Mouse (Mus musculus) liver, embryonic 16.5 days (tissue): ENCODE data around the gene Olfr1113. TPM values are rescaled to one million over a fixed set of nuclear protein-coding genes. Genes with fewer than 3 reads are reported as not detected.
"Not testable (repeated sequence)": the region's sequence is repeated elsewhere in the genome, so short reads cannot be mapped to it uniquely, and the experiment has no call there.

Source experiments
- ATAC-seq: fragments of 200-750 bp; cut with Nextera tagmentation; 2 replicates; pipeline ENCODE4 v1.8.0; 2017; ENCODE audit warnings: low read depth, mild to moderate bottlenecking, moderate number of reproducible peaks, moderate library complexity
- H3K27ac ChIP-seq: fragments of 300-500 bp; sonication (generic); 2 replicates; pipeline ENCODE4 v1.5.1; 2014; ENCODE audit warnings: mild to moderate bottlenecking, low read length
- H3K27me3 ChIP-seq: fragments of 300-500 bp; sonication (generic); 2 replicates; pipeline ENCODE4 v1.6.1; 2014; ENCODE audit warnings: low read depth, low read length, mixed read lengths; ENCODE audit not compliant: control insufficient read depth, insufficient read depth
- H3K36me3 ChIP-seq: fragments of 300-500 bp; sonication (generic); 2 replicates; pipeline ENCODE4 v1.6.1; 2014; ENCODE audit warnings: mild to moderate bottlenecking; ENCODE audit not compliant: control insufficient read depth, insufficient read depth
- H3K4me1 ChIP-seq: fragments of 300-500 bp; sonication (generic); 2 replicates; pipeline ENCODE4 v1.6.1; 2014; ENCODE audit warnings: low read depth, low read length, mixed read lengths; ENCODE audit not compliant: control insufficient read depth
- H3K4me2 ChIP-seq: fragments of 300-500 bp; sonication (generic); 2 replicates; pipeline ENCODE4 v1.6.1; 2014; ENCODE audit warnings: low read depth, low read length, mixed read lengths
- H3K4me3 ChIP-seq: fragments of 300-500 bp; sonication (generic); 2 replicates; pipeline ENCODE4 v1.5.1; 2014; ENCODE audit warnings: low read depth, mild to moderate bottlenecking, low read length
- H3K9ac ChIP-seq: fragments of 300-500 bp; sonication (generic); 2 replicates; pipeline ENCODE4 v1.6.1; 2014; ENCODE audit warnings: low read depth, low read length
- H3K9me3 ChIP-seq: fragments of 300-500 bp; sonication (generic); replicated peaks from 2 replicates; pipeline ENCODE4 v1.6.1; 2016; ENCODE audit warnings: low read length; ENCODE audit not compliant: control insufficient read depth
- WGBS: fragments of 180-500 bp; shearing (Covaris S2); extraction: QIAGEN DNeasy Blood & Tissue Kit; methylation state at CpG from one replicate; pipeline ENCODE4 v1.1.7; 2014; ENCODE audit not compliant: insufficient replicate concordance; 5-methylcytosine and 5-hydroxymethylcytosine counted together
- microRNA-seq: library from miRNA; unstranded; fragments of <30 nt; microRNA quantifications from one replicate; pipeline ENCODE4, GENCODE M21; 2016
- polyA plus RNA-seq: library from polyadenylated mRNA; unstranded; fragments of >200 nt; fragmentation: Nextera tagmentation; extraction: Ambion mirVana; gene quantifications from 2 replicates; pipeline ENCODE4 v1.2.1, GENCODE M21; 2015

Olfr1113 gene
- not detected in 2 replicates for polyA plus RNA-seq

DNA sequence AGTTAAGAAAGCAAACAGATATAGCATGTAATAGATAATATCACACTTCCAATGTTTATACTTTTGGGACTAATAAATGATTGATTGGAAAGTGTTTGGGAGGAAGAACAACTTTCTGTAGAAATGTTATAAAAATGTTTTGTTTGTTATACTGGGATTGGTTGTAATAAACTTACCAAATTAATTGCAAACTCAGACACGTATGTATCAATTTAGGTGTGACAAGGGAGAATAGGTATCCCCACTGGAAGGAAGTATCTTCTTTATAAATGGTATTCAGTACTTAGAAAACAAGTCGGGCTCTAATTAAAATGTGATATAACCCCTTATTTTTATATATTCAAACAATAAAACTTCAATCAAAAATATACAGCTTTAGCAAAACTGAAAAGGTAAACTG lies at the start of gene Olfr1113:
TSS of gene Olfr1113 (plus strand) at position 301 of the 400 bp plus-strand sequence.
- no peaks in the 10 kb centered on the region; the same call in 1 of the 2 replicates for H3K9me3 ChIP-seq
- no peak within 1 kb of the TSS for H3K27ac ChIP-seq
- no peak within 1 kb of the TSS for H3K4me2 ChIP-seq
- no peaks in the 10 kb centered on the region for H3K27me3 ChIP-seq
- H3K4me3 ChIP-seq = no peak within 1 kb of the TSS
- H3K36me3 ChIP-seq = no peaks in the 10 kb centered on the region
- no peak within 1 kb of the TSS for H3K9ac ChIP-seq
- ATAC-seq = no peak
- WGBS = 54% methylated on average over 2 of the region's 2 CpGs
- H3K4me1 ChIP-seq = no peaks in the 10 kb centered on the region

DNA sequence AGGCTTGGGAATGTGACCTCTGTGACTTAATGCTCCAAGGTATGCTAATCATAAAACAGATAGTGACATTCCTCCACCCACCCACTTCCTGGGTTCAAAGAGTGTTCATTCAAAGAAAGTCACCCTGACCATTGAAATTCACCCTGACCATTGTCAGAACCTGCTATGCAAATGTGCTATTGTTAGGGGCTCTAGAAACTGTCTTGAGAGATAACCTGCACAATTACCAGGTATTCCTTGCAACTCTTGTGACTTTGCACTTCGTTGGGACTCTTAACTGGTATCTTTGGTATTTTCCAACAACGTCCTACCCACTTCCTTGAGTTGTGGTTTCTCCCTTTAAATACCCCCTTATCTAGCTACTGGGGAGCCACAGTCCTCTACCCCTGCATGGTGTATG lies 41.0 kb upstream of the Olfr1113 start:
- H3K4me2 ChIP-seq, ATAC-seq: not testable (repeated sequence)
- WGBS = 42% methylated on average over 2 of the region's 2 CpGs

DNA sequence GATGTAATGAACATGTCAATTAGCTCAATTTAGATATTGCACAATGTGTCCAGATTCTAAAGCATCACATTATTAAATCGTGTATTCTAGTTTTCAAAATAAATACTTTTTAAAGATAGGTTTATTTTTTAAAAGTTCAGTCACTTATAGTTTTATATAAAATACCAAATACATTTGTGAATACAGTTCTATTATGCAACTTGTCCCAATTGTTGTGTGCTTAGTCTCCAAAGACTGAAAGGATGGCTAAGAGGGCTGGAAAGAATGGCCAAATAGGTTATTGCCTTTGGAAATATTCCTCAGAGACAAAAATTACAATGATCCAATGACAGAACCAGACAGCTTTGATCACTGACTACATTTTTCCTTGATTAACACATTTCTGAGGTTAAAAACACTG lies 21.3 kb upstream of the Olfr1113 start, which contains the start of gene Olfr1112:
TSS of gene Olfr1112 (plus strand) at position 301 of the 400 bp plus-strand sequence.
- H3K4me2 ChIP-seq = no peak within 1 kb of the TSS
- H3K4me3 ChIP-seq = no peak within 1 kb of the TSS
- no peaks in the 10 kb centered on the region for H3K36me3 ChIP-seq
- ATAC-seq = no peak
- WGBS = 63% methylated on average over 1 of the region's 1 CpGs
- no peaks in the 10 kb centered on the region for H3K9me3 ChIP-seq
- no peak within 1 kb of the TSS for H3K9ac ChIP-seq
- H3K27ac ChIP-seq = no peak within 1 kb of the TSS
- no peaks in the 10 kb centered on the region for H3K27me3 ChIP-seq
- no peaks in the 10 kb centered on the region for H3K4me1 ChIP-seq

More for the DNA sequence above, 41.0 kb upstream of the Olfr1113 start:
- not testable (repeated sequence) for H3K27ac ChIP-seq, H3K9me3 ChIP-seq, H3K36me3 ChIP-seq, H3K27me3 ChIP-seq, H3K4me3 ChIP-seq, H3K4me1 ChIP-seq, H3K9ac ChIP-seq

DNA sequence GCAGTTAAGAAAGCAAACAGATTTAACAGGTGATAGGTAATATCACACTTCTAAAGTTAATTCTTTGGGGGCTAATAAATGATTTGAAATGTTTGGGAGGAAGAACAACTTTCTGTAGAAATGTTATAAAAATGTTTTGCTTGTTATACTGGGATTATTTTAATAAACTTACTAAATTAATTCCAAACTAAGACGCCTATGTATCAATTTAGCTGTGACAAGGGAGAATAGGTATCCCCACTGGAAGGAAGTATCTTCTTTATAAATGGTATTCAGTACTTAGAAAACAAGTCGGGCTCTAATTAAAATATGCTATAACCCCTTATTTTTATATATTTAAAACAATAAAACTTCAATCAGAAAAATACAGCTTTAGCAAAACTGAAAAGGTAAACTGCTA lies 38.9 kb downstream of the Olfr1113 start, which contains the start of gene Olfr1115:
TSS of gene Olfr1115 (plus strand) at position 301 of the 400 bp plus-strand sequence.
- Histone ChIP-seq H3K4me1 (no peaks in the 10 kb centered on the region), H3K36me3 (no peaks in the 10 kb centered on the region), H3K27ac (no peak within 1 kb of the TSS), H3K4me2 (no peak within 1 kb of the TSS), H3K4me3 (no peak within 1 kb of the TSS), H3K9me3 (no peaks in the 10 kb centered on the region), H3K27me3 (no peaks in the 10 kb centered on the region), H3K9ac (no peak within 1 kb of the TSS)
- WGBS = 51% methylated on average over 2 of the region's 2 CpGs
- no peak for ATAC-seq

Small RNA genes within 50 kb of the gene (microRNA-seq; reads per million reads assigned to microRNA genes)
- gene Gm27438 = not detected

Other genes with a start within 250 kb of the Olfr1113 start
- gene Olfr1099, start 248.3 kb upstream of the Olfr1113 start, polyA plus RNA-seq = not detected in 2 replicates
- gene Olfr1100, start 229.0 kb upstream of the Olfr1113 start, polyA plus RNA-seq = not detected in 2 replicates
- gene Olfr1101, start 217.7 kb upstream of the Olfr1113 start, polyA plus RNA-seq = not detected in 2 replicates
- gene Olfr1102, start 210.6 kb upstream of the Olfr1113 start, polyA plus RNA-seq = not detected in 2 replicates
- not detected in 2 replicates for gene Olfr1104, start 181.9 kb upstream of the Olfr1113 start, polyA plus RNA-seq
- gene Olfr1105, start 172.4 kb upstream of the Olfr1113 start, polyA plus RNA-seq = not detected in 2 replicates
- not detected in 2 replicates for gene Olfr1106, start 156.7 kb upstream of the Olfr1113 start, polyA plus RNA-seq
- not detected in 2 replicates for gene Olfr1107, start 133.2 kb upstream of the Olfr1113 start, polyA plus RNA-seq
- not detected in 2 replicates for gene Olfr1109, start 113.0 kb upstream of the Olfr1113 start, polyA plus RNA-seq
- gene Olfr259, start 94.4 kb upstream of the Olfr1113 start, polyA plus RNA-seq = not detected in 2 replicates
- not detected in 2 replicates for gene Olfr1110, start 68.7 kb upstream of the Olfr1113 start, polyA plus RNA-seq
- not detected in 2 replicates for gene Olfr1111, start 56.3 kb upstream of the Olfr1113 start, polyA plus RNA-seq
- not detected in 2 replicates for gene Olfr1112, start 21.2 kb upstream of the Olfr1113 start, polyA plus RNA-seq
- gene Olfr1115, start 39.0 kb downstream of the Olfr1113 start, polyA plus RNA-seq = not detected in 2 replicates
- gene Olfr1116, start 58.6 kb downstream of the Olfr1113 start, polyA plus RNA-seq = not detected in 2 replicates
- gene Olfr1118, start 98.6 kb downstream of the Olfr1113 start, polyA plus RNA-seq = not detected in 2 replicates
- not detected in 2 replicates for gene Olfr1120, start 145.8 kb downstream of the Olfr1113 start, polyA plus RNA-seq
- not detected in 2 replicates for gene Olfr1121, start 160.9 kb downstream of the Olfr1113 start, polyA plus RNA-seq
- not detected in 2 replicates for gene Olfr1122, start 176.9 kb downstream of the Olfr1113 start, polyA plus RNA-seq
- gene Olfr1123, start 207.7 kb downstream of the Olfr1113 start, polyA plus RNA-seq = not detected in 2 replicates
- not detected in 2 replicates for gene Olfr1124, start 221.3 kb downstream of the Olfr1113 start, polyA plus RNA-seq
- gene Olfr1126, start 245.0 kb downstream of the Olfr1113 start, polyA plus RNA-seq = not detected in 2 replicates